Mouse (Mus musculus): ENCODE results near the gene Wdr86.
A peak's percentile ranks its signal among the peaks of the same experiment; 100 is the strongest.

Gene Wdr86

GRCm38 (mm10) chr5:24681436-24681835 lies 49.1 kb downstream of the Wdr86 start:
- no peak for DNase-seq

GRCm38 (mm10) chr5:24674238-24674637 lies 56.3 kb downstream of the Wdr86 start:
- DNase-seq: peak; percentile 86
